Mouse (Mus musculus) thymus, postnatal 4 days (tissue): ENCODE results near the gene Socs2.

ENCODE experiments used
- DNase-seq: peaks from one replicate; pipeline ENCODE4 v3.0.0; 2021

Socs2 gene

GRCm38 (mm10) chr10:95340676-95341075, 76.3 kb downstream of the Socs2 start:
- DNase-seq: no peak

GRCm38 (mm10) chr10:95337589-95337988, 79.4 kb downstream of the Socs2 start:
- no peak for DNase-seq

GRCm38 (mm10) chr10:95336781-95337544, 80.0 kb downstream of the Socs2 start:
- no peak for DNase-seq
